Mouse (Mus musculus) lung, embryonic 14.5 days (tissue): ENCODE measurements around the gene Maml1. TPM values are rescaled to one million over a fixed set of nuclear protein-coding genes. Genes with fewer than 3 reads are reported as not detected.
A peak's percentile ranks its signal among the peaks of the same experiment; 100 is the strongest.

Experiments
- ATAC-seq: fragments of 200-750 bp; cut with Nextera tagmentation; 2 replicates; pipeline ENCODE4 v1.8.0; 2017; ENCODE audit warnings: mild to moderate bottlenecking, moderate TSS enrichment, moderate library complexity; ENCODE audit not compliant: insufficient read depth
- DNase-seq: peaks from one replicate; pipeline ENCODE4 v3.0.0-alpha.2; 2015
- H3K27ac ChIP-seq: fragments of 300-500 bp; sonication (generic); 2 replicates; pipeline ENCODE4 v1.5.1; 2014; ENCODE audit warnings: low read depth, mild to moderate bottlenecking, moderate library complexity
- H3K27me3 ChIP-seq: fragments of 300-500 bp; sonication (generic); 2 replicates; pipeline ENCODE4 v1.6.1; 2014; ENCODE audit warnings: low read length, control low read depth; ENCODE audit not compliant: insufficient read depth
- H3K36me3 ChIP-seq: fragments of 300-500 bp; sonication (generic); 2 replicates; pipeline ENCODE4 v1.6.1; 2014; ENCODE audit warnings: control low read depth; ENCODE audit not compliant: insufficient read depth
- H3K4me1 ChIP-seq: fragments of 300-500 bp; sonication (generic); 2 replicates; pipeline ENCODE4 v1.6.1; 2014; ENCODE audit warnings: antibody characterized with exemption, control low read depth; ENCODE audit not compliant: insufficient read depth
- H3K4me2 ChIP-seq: fragments of 300-500 bp; sonication (generic); 2 replicates; pipeline ENCODE4 v1.6.1; 2014; ENCODE audit warnings: mild to moderate bottlenecking
- H3K4me3 ChIP-seq: fragments of 300-500 bp; sonication (generic); 2 replicates; pipeline ENCODE4 v1.5.1; 2014; ENCODE audit warnings: low read depth, low read length
- H3K9ac ChIP-seq: fragments of 300-500 bp; sonication (generic); 2 replicates; pipeline ENCODE4 v1.6.1; 2014
- H3K9me3 ChIP-seq: fragments of 300-500 bp; sonication (generic); 2 replicates; pipeline ENCODE4 v1.6.1; 2016; ENCODE audit warnings: low read depth, low read length, control low read depth
- CTCF ChIP-seq: IDR thresholded peaks from 2 replicates; pipeline ENCODE4 v1.5.1; 2016; ENCODE audit warnings: antibody characterized with exemption, low read depth
- WGBS: fragments of 180-500 bp; shearing (Covaris S2); extraction: QIAGEN DNeasy Blood & Tissue Kit; methylation state at CpG from one replicate; pipeline ENCODE4 v1.1.7; 2014; 5-methylcytosine and 5-hydroxymethylcytosine counted together
- polyA plus RNA-seq: library from polyadenylated mRNA; unstranded; fragments of >200 nt; fragmentation: Nextera tagmentation; extraction: Ambion mirVana; gene quantifications from 2 replicates; pipeline ENCODE4 v1.2.1, GENCODE M21; 2014

The Maml1 gene
- polyA plus RNA-seq, 1 experiment from 2014 or later = 11.1 TPM

DNA sequence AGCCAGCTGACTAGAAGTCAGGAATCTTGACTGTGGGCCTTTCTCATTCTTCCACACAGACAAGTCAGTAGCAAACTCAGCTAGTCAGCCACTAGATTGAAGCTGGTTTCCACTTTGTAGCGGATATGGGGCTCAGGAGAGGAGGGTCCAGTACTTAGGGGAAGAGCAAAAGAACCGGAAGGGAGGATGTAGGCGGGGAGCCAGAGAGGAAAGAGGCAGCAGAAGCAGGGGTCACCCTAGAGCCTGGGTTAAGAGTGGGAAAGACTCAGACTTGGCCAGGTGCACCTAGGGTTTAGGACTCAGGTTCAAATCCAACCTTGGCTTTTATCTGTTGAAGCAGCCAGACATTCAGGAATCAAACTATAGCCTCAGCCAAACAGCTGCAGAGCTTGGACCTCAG is 64.9 kb downstream of the Maml1 start:
- H3K27me3 ChIP-seq = no peaks in the 10 kb centered on the region
- no peak for ATAC-seq
- H3K27ac ChIP-seq = peak overlapping the region; percentile 40; the same call in 1 of the 2 replicates
- H3K4me3 ChIP-seq = peak overlapping the region; percentile 87; the same call in 1 of the 2 replicates
- no peak overlapping the region; the same call in 1 of the 2 replicates for H3K9ac ChIP-seq
- H3K4me2 ChIP-seq = peak overlapping the region; percentile 89
- H3K36me3 ChIP-seq = peaks cover 13% of the 10 kb centered on the region
- H3K4me1 ChIP-seq = peaks cover 24% of the 10 kb centered on the region
- H3K9me3 ChIP-seq = no peaks in the 10 kb centered on the region
- TF ChIP-seq CTCF = no peak
- DNase-seq = no peak
- 77% methylated on average over 3 of the region's 3 CpGs for WGBS

DNA sequence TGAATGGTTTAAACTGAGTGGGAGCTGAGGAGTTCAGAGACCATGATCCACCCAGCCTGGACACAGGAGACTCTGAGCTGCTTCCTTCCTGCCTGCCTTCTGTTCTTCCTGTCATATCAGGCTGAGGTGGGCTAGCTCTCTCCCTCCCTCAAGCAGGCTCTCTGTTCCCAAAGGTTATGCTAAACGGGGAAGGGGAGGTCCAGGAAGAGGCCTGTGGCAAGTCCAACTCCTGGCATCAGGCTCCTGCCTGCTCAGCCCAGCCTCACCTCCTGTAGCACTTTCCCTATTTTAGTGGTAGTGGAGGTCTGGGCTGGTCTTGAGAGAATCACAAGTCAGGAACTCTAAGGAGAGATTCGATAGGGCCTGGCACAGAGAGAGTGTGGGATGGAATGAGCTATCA is 65.7 kb downstream of the Maml1 start:
- Histone ChIP-seq H3K36me3 (0 out of 2 replicates have a peak, but pooled peaks cover 5% of the 10 kb centered on the region), H3K4me2 (peak overlapping the region; percentile 89), H3K27me3 (no peaks in the 10 kb centered on the region), H3K9me3 (no peaks in the 10 kb centered on the region), H3K27ac (peak overlapping the region; percentile 89; the same call in 1 of the 2 replicates), H3K9ac (peak overlapping the region; percentile 89), H3K4me3 (peak overlapping the region; percentile 87), H3K4me1 (peaks cover 24% of the 10 kb centered on the region)
- no peak for TF ChIP-seq CTCF
- WGBS = 24% methylated on average over 2 of the region's 2 CpGs
- ATAC-seq (no peak), DNase-seq (no peak)

DNA sequence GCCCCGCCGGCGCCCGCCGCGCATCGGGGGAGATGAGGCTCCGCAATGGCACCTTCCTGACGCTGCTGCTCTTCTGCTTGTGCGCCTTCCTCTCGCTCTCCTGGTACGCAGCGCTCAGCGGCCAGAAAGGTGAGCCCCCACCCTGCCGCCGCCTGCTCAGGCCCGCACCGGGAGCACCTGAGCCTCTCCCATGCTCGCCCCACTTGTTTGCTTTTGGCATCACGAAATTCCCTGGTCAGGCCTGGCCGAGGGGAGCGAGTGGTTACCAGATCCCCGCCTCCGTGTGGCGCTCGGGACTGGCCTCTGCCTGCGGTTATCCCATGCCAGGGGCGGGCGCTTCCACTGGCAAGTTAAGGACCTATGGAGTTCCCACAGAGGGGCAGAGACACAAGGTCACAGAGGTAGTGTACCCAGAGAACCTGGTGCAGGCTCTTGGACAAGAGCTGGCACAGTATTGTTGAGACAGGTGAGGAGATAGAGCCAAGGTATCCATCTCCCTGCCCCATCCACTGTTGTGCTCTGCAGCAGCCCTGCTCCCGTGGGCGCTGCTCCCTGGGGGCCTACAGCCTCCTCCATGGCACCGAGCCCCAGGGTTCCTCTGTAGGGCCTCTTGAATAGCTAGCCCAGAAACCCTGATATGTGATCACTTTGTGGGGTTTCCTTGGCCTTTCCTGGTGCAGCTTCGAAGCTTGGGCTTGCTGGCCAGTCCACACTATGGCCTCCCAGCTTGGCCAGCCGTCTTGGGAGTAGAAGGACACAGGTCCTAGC is 66.3 kb downstream of the Maml1 start:
- Histone ChIP-seq H3K4me3 (peak overlapping the region; percentile 87), H3K4me2 (peak overlapping the region; percentile 89), H3K9me3 (no peaks in the 10 kb centered on the region), H3K9ac (peak overlapping the region; percentile 89), H3K4me1 (peaks cover 21% of the 10 kb centered on the region), H3K27me3 (no peaks in the 10 kb centered on the region), H3K27ac (peak overlapping the region; percentile 89), H3K36me3 (0 out of 2 replicates have a peak, but pooled peaks cover 3% of the 10 kb centered on the region)
- TF ChIP-seq CTCF = no peak
- WGBS = 2% methylated on average over 34 of the region's 34 CpGs
- peak; percentile 62 for DNase-seq
- ATAC-seq = peak; percentile 29

DNA sequence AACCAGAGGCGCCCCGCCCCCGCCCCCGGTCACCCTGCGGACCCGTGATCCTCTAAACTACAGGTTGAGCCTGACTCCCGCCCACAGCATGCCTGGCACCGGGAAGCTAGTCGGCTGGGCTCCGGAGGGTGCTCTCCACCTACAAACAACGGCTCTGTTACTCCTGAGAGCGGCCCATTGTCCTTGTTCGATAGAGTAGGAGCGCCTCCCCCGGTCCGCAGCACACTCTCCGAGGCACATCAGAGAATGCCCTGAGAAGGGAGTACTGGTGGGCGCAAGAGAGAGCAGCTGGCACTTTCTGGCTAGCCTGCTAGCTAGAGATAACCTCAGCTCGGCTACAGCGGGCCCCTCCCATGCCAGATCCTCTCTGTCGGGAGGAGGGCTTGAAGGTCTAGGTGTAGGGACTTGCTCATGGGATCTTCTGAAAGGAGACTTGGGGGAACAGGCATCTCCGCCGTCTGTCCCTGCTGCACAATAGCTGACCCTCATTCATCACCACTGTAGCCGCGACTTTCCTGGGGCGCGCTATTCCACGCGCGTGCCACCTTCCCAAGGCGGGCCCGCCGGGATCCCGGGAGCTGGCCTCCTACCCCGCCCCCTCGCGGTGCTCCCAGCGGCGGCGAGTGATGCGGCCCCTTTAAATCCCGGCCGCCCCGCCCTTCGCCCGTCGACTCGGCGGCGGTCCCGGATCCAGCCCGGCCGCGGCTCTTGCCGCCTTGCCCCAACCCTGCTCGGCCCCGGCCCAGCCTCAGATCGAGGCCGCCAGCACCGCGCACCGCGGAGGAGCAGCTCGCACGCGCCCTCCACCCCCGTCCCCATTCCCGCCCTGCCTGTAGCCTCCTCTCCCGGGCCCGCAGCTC is 67.2 kb downstream of the Maml1 start:
- Histone ChIP-seq H3K27ac (peak overlapping the region; percentile 89), H3K9ac (peak overlapping the region; percentile 89), H3K4me2 (peak overlapping the region; percentile 89), H3K4me1 (peaks cover 19% of the 10 kb centered on the region), H3K9me3 (no peaks in the 10 kb centered on the region), H3K36me3 (no peaks in the 10 kb centered on the region), H3K27me3 (no peaks in the 10 kb centered on the region), H3K4me3 (peak overlapping the region; percentile 87)
- ATAC-seq (peak; percentile 88), DNase-seq (peak; percentile 91)
- under 1% methylated on average over 70 of the region's 70 CpGs for WGBS
- no peak; the same call in 1 of the 2 replicates for TF ChIP-seq CTCF

DNA sequence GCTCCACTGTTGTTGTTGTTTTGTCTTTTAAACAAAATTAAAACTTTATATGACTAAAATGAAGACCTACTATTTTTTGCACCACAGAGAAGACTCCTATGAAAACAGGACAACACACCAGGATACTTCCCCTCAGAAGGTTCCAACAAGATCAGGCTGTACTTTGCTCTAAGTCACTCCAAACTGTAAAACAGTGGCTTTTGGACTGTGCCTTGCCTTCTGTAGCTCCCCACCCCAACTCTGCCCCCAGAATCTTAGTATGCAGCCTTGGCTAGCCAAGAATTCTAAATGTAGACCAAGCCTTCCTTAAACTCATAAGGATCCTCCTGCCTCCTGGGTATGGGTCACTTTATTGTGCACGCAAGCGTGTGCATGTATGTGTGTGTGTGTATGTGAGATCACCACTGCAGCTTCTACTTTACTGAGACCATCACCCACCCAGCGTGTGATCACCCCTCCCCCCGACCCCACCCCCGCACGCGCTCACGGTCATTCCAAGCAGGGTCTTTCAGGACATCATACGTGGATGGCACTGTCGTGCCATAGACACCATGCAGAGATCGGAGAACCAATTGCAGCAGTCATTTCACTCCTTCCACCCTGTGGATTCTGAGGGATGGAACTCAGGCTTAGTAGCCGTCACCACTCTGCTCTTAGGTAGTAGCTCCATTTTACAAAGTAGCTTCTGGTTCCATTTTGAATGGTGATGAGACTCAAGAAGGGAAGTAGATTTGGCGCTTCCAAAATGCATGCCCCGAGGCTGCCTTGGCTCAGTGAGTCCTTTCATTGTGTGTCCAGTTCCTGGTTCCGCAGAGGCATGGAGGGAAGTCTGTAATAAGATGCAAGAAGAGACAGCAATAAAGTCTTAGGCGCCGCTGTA is 68.1 kb downstream of the Maml1 start:
- H3K9me3 ChIP-seq = no peaks in the 10 kb centered on the region
- no peaks in the 10 kb centered on the region for H3K27me3 ChIP-seq
- H3K4me2 ChIP-seq = peak overlapping the region; percentile 89
- peak overlapping the region; percentile 87 for H3K4me3 ChIP-seq
- peak overlapping the region; percentile 89 for H3K27ac ChIP-seq
- H3K4me1 ChIP-seq = peaks cover 19% of the 10 kb centered on the region
- TF ChIP-seq CTCF = no peak
- ATAC-seq = peak; percentile 3; the same call in 1 of the 2 replicates
- DNase-seq = peak; percentile 65
- 6% methylated on average over 17 of the region's 17 CpGs for WGBS
- H3K9ac ChIP-seq = peak overlapping the region; percentile 89
- no peaks in the 10 kb centered on the region for H3K36me3 ChIP-seq

DNA sequence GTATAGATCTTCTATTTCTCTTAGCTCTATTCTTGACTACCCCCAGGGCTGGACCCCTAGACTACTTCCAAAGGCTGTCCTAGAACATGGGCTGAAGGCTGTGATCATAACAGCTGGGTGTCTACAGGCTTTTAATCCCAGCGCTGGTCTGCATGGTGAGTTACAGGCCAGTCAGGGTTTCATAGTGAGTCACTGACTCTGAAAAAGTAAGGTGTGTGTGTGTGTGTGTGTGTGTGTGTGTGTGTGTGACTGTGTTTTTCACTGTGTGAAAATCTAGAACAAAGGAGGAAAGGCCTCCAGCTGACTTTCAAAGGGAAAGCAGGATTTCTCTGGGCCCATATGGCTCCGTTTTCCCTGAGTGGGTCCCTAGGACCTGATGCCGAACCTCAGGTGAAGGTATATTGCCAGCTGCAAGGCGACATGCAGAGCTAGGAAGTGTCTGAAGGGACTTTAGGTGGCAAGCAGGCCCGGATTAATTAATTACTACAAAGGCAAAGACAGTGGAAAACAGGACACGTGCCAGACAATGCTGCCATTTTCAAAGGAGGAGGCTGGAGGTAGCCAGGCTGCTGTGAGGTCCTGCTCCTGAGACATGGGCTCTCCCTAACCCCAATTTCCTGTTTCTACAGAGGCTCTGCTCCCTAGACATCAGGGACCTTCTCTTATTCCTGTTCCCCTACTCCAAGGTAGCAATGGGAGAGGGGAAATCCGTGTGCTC is 69.4 kb downstream of the Maml1 start:
- Histone ChIP-seq H3K9me3 (no peaks in the 10 kb centered on the region), H3K36me3 (no peaks in the 10 kb centered on the region), H3K27me3 (no peaks in the 10 kb centered on the region), H3K27ac (no peak overlapping the region), H3K4me1 (peaks cover 14% of the 10 kb centered on the region), H3K4me3 (no peak overlapping the region), H3K4me2 (no peak overlapping the region), H3K9ac (no peak overlapping the region)
- 60% methylated on average over 7 of the region's 7 CpGs for WGBS
- no peak for TF ChIP-seq CTCF
- DNase-seq = no peak
- no peak for ATAC-seq
